Mouse (Mus musculus) gastrocnemius, postnatal 36 days (tissue): Measurements from ENCODE around the gene Mtnr1a. TPM values are rescaled to one million over a fixed set of nuclear protein-coding genes. Genes with fewer than 3 reads are reported as not detected.
"Not testable (repeated sequence)": the region's sequence is repeated elsewhere in the genome, so short reads cannot be mapped to it uniquely, and the experiment has no call there.

Source experiments
- DNase-seq, 2 experiments: peaks; one replicate each; pipeline ENCODE4 v3.0.0; 2022
- intact Hi-C: fragments of 180-260 bp; cut with DNase I; formaldehyde crosslinking; loops from one replicate; pipeline ENCODE4 v1.15.1; 2025
- long read RNA-seq, 2 experiments: library from polyadenylated mRNA; stranded (forward); transcript quantifications; one replicate each; pipeline ENCODE4 v2.0.0; 2021
- total RNA-seq, 2 experiments: library from RNA; stranded (reverse); gene quantifications; 2 replicates each; pipeline ENCODE4 v1.2.3; 2021

The Mtnr1a gene
- not detected for total RNA-seq
- long read RNA-seq, experiment 1: 0 reads
- long read RNA-seq, experiment 2: 0 reads

- intact Hi-C loops: loop anchor here (1.0 kb wide), 1 partner anchor 167 kb away; no protein-coding TSS in a partner anchor
- peak; percentile 81 to 83 for DNase-seq
Measured at GRCm38 (mm10) chr8:45068759-45069386, at the start of gene Mtnr1a. Gene Mtnr1a, plus strand, starts transcription at chr8:45069137.

- no peak for DNase-seq
- intact Hi-C loops: no loop called here
Measured at GRCm38 (mm10) chr8:45019241-45019640, 49.7 kb upstream of the Mtnr1a start.

GRCm38 (mm10) chr8:45021171-45021570, 47.8 kb upstream of the Mtnr1a start:
- intact Hi-C loops: no loop called here
- DNase-seq: peak in 1 of 2 experiments; percentile 34

GRCm38 (mm10) chr8:45021911-45022665, 46.8 kb upstream of the Mtnr1a start:
- no peak for DNase-seq

GRCm38 (mm10) chr8:45028081-45028497, 40.8 kb upstream of the Mtnr1a start:
- DNase-seq: no peak
- intact Hi-C loops: no loop called here

More at GRCm38 (mm10) chr8:45021911-45022665, 46.8 kb upstream of the Mtnr1a start:
- intact Hi-C loops: no loop called here

GRCm38 (mm10) chr8:45038350-45038749, 30.6 kb upstream of the Mtnr1a start:
- no peak for DNase-seq
- intact Hi-C loops: no loop called here

- intact Hi-C loops: no loop called here
- no peak for DNase-seq
Measured at GRCm38 (mm10) chr8:45044160-45044559, 24.8 kb upstream of the Mtnr1a start.

- DNase-seq: no peak
- intact Hi-C loops: no loop called here
Measured at GRCm38 (mm10) chr8:45050451-45050850, 18.5 kb upstream of the Mtnr1a start.

- DNase-seq: no peak
- intact Hi-C loops: no loop called here
Measured at GRCm38 (mm10) chr8:45051236-45051635, 17.7 kb upstream of the Mtnr1a start.

GRCm38 (mm10) chr8:45052205-45052604, 16.7 kb upstream of the Mtnr1a start:
- intact Hi-C loops: no loop called here

GRCm38 (mm10) chr8:45052618-45053017, 16.3 kb upstream of the Mtnr1a start:
- intact Hi-C loops: no loop called here

More at GRCm38 (mm10) chr8:45052205-45052604, 16.7 kb upstream of the Mtnr1a start:
- no peak for DNase-seq

GRCm38 (mm10) chr8:45055500-45055899, 13.4 kb upstream of the Mtnr1a start:
- DNase-seq: no peak
- intact Hi-C loops: no loop called here

More at GRCm38 (mm10) chr8:45052618-45053017, 16.3 kb upstream of the Mtnr1a start:
- no peak for DNase-seq

- DNase-seq: no peak
- intact Hi-C loops: no loop called here
Measured at GRCm38 (mm10) chr8:45056810-45057209, 12.1 kb upstream of the Mtnr1a start.

GRCm38 (mm10) chr8:45060083-45060482, 8.9 kb upstream of the Mtnr1a start:
- intact Hi-C loops: no loop called here
- DNase-seq: no peak

- intact Hi-C loops: no loop called here
- DNase-seq: no peak
Measured at GRCm38 (mm10) chr8:45062311-45062710, 6.6 kb upstream of the Mtnr1a start.

- intact Hi-C loops: no loop called here
- DNase-seq: no peak
Measured at GRCm38 (mm10) chr8:45062982-45063924, 5.7 kb upstream of the Mtnr1a start.

GRCm38 (mm10) chr8:45064197-45064869, 4.6 kb upstream of the Mtnr1a start:
- no peak for DNase-seq
- intact Hi-C loops: no loop called here

GRCm38 (mm10) chr8:45065391-45065790, 3.5 kb upstream of the Mtnr1a start:
- intact Hi-C loops, DNase-seq: not testable (repeated sequence)

GRCm38 (mm10) chr8:45070949-45071348, 2.0 kb downstream of the Mtnr1a start:
- DNase-seq: no peak
- intact Hi-C loops: no loop called here

- DNase-seq: no peak
- intact Hi-C loops: no loop called here
Measured at GRCm38 (mm10) chr8:45080850-45081249, 11.9 kb downstream of the Mtnr1a start.
